Mouse (Mus musculus) lung, postnatal 0 days (tissue): ENCODE results near the gene Bahd1.

Experiments used
- CTCF ChIP-seq: IDR thresholded peaks from 2 replicates; pipeline ENCODE4 v1.5.1; 2016; ENCODE audit warnings: antibody characterized with exemption, mild to moderate bottlenecking
- EP300 ChIP-seq: IDR thresholded peaks from 2 replicates; pipeline ENCODE4 v1.6.1; 2016; ENCODE audit warnings: antibody characterized with exemption, mild to moderate bottlenecking, control low read depth

GRCm38 (mm10) chr2:118963007-118963675 is 63.0 kb downstream of the Bahd1 start:
- peak; percentile 39 for TF ChIP-seq CTCF
- no peak for TF ChIP-seq EP300
